Mouse (Mus musculus): ENCODE results near the gene Tmem189. TPM values are rescaled to one million over a fixed set of nuclear protein-coding genes. Genes with fewer than 3 reads are reported as not detected.
"Not testable (repeated sequence)": the region's sequence is repeated elsewhere in the genome, so short reads cannot be mapped to it uniquely, and the experiment has no call there.

Gene Tmem189
- polyA plus RNA-seq, 1 experiment from 2014 or later, result 55.1 TPM

DNA sequence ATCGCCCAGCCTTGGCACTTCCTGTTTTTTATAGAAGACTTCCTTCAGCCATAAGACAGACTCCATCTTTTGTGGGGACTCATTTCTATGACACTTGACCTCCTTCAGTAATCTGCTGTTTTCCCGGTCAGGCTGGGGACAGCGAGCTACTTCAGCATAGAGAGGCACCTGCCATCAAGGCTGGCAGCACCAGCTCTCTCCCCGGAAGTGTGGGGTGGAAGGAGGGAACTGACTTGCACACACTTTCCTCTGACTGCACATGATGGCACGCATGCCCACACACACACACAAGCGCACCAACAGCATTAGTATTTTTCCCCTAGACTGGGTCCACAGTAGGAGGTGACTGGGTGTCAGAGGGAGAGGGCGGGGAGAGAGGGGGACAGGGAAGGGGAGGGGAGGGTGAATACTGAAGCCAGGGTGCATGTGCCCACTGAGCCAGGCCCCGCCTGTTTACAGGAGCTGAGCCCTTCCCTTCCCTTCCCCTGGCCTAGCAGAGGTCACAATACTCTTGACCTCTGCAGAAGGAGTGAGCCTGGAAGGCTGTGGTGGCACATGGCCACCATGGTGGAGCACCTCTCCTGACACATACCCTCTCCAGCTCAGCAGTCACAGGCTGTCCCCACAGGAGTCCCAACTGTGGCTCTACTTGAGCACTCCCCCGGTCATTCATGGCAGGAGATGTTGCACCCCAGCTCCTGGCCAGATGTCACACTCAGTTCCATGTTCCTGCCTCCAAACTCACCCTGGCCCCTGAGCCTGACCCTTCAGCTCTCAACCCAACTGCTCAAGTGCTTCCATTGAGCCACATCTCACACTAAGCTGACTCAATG, 68.2 kb downstream of the Tmem189 start:
- DNase-seq (ENCODE audit: low spot score) (no peak), ATAC-seq (peak; percentile 57)
- no peak for TF ChIP-seq EP300 (IDR thresholded peaks at IDR 0.05)
- Histone ChIP-seq H3K4me2 (replicated peaks; ENCODE audit: low read depth, low read length) (no peak overlapping the region), H3K9me3 (ENCODE audit: low read length) (no peaks in the 10 kb centered on the region), H3K27me3 (replicated peaks; ENCODE audit: insufficient read depth, low read length) (no peaks in the 10 kb centered on the region), H3K9ac (replicated peaks; ENCODE audit: low read depth) (no peak overlapping the region), H3K27ac (ENCODE audit: low read length) (peak overlapping the region; percentile 26), H3K4me1 (ENCODE audit: insufficient read depth, low read depth, low read length) (peaks cover 11% of the 10 kb centered on the region; the same call in 1 of the 2 replicates), H3K36me3 (ENCODE audit: insufficient read depth, low read length) (0 out of 2 replicates have a peak, but pooled peaks cover 5% of the 10 kb centered on the region), H3K4me3 (ENCODE audit: low read depth, low read length) (no peak overlapping the region)
- 59% methylated on average over 9 of the region's 9 CpGs for WGBS

DNA sequence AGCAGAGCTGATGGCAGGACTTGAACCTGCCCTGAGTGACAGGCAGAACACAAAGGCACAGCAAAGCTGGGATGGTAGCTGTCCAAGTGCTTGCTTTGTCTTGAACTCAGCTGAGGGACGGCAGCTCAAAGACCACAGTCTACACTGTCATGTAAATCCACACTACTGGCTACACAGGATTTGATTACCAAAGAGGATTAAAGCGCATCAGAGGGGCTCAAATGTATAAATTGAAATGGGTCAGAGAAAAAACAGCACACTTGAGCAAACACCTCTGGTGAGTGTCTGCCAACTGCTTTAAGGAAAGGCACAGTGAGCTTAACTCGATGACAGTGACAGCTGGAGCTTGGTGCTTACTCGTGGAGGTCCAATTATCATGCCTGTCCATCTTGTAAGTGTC, 72.2 kb downstream of the Tmem189 start:
- Histone ChIP-seq H3K27me3 (replicated peaks; ENCODE audit: insufficient read depth, low read length) (no peaks in the 10 kb centered on the region), H3K36me3 (ENCODE audit: insufficient read depth, low read length) (peaks cover 18% of the 10 kb centered on the region; the same call in 1 of the 2 replicates)
- 68% methylated on average over 4 of the region's 4 CpGs for WGBS

DNA sequence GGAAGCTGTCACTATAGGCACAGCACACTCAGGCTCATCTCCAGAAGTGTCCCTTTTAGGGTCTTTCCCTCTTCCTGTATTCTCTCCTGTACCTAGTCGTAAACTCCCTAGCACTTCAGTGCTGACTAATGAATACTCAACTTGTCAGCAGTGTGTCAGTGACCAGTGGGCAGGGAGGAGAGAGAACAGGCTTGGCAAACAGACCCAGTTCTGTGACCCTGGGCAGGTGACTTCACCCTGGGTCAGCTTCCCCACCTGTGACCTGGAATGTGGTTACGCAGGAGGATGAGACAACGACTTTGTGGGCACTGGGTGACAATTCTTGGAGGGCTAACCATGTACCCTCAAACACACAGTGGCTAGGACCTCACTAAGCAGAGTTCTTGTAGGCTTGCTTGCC, 72.6 kb downstream of the Tmem189 start:
- ATAC-seq (no peak), DNase-seq (ENCODE audit: low spot score) (no peak)
- Histone ChIP-seq H3K36me3 (ENCODE audit: insufficient read depth, low read length) (peaks cover 18% of the 10 kb centered on the region; the same call in 1 of the 2 replicates), H3K27me3 (replicated peaks; ENCODE audit: insufficient read depth, low read length) (no peaks in the 10 kb centered on the region), H3K9me3 (ENCODE audit: low read length) (no peaks in the 10 kb centered on the region), H3K4me1 (ENCODE audit: insufficient read depth, low read depth, low read length) (peaks cover 6% of the 10 kb centered on the region; the same call in 1 of the 2 replicates), H3K4me3 (ENCODE audit: low read depth, low read length) (no peak overlapping the region), H3K9ac (replicated peaks; ENCODE audit: low read depth) (no peak overlapping the region), H3K4me2 (replicated peaks; ENCODE audit: low read depth, low read length) (no peak overlapping the region), H3K27ac (ENCODE audit: low read length) (no peak overlapping the region)
- TF ChIP-seq CTCF (IDR thresholded peaks at IDR 0.05) (no peak), EP300 (IDR thresholded peaks at IDR 0.05) (no peak)
- 75% methylated on average over 3 of the region's 3 CpGs for WGBS

More for the DNA sequence above, 72.2 kb downstream of the Tmem189 start:
- H3K4me1 ChIP-seq (ENCODE audit: insufficient read depth, low read depth, low read length), result peaks cover 11% of the 10 kb centered on the region; the same call in 1 of the 2 replicates
- H3K4me3 ChIP-seq (ENCODE audit: low read depth, low read length), result no peak overlapping the region
- ATAC-seq (no peak), DNase-seq (ENCODE audit: low spot score) (no peak)
- no peak overlapping the region for H3K27ac ChIP-seq (ENCODE audit: low read length)
- no peak overlapping the region for H3K9ac ChIP-seq (replicated peaks; ENCODE audit: low read depth)
- H3K4me2 ChIP-seq (replicated peaks; ENCODE audit: low read depth, low read length), result no peak overlapping the region
- TF ChIP-seq EP300 (IDR thresholded peaks at IDR 0.05) (no peak), CTCF (IDR thresholded peaks at IDR 0.05) (no peak)
- H3K9me3 ChIP-seq (ENCODE audit: low read length), result no peaks in the 10 kb centered on the region

DNA sequence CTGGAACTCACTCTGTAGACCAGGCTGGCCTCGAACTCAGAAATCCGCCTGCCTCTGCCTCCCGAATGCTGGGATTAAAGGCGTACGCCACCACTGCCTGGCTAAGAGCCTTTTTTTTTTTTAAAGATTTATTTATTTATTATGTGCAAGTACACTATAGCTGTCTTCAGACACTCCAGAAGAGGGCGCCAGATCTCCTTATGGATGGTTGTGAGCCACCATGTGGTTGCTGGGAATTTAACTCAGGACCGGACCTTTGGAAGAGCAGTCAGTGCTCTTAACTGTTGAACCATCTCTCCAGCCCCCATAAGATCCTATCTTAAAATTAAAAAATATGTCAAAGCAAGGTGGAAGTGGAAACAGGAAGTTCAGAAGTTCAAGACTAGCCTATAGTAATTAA, 76.3 kb downstream of the Tmem189 start:
- not testable (repeated sequence) for H3K9me3 ChIP-seq (ENCODE audit: low read length)
- H3K36me3 ChIP-seq (ENCODE audit: insufficient read depth, low read length), result peaks cover 18% of the 10 kb centered on the region; the same call in 1 of the 2 replicates

GRCm38 (mm10) chr2:167612122-167612521, 77.5 kb downstream of the Tmem189 start:
- Histone ChIP-seq H3K36me3 (ENCODE audit: insufficient read depth, low read length) (peaks cover 23% of the 10 kb centered on the region), H3K9ac (replicated peaks; ENCODE audit: low read depth) (no peak overlapping the region), H3K27ac (ENCODE audit: low read length) (no peak overlapping the region), H3K9me3 (ENCODE audit: low read length) (no peaks in the 10 kb centered on the region), H3K27me3 (replicated peaks; ENCODE audit: insufficient read depth, low read length) (no peaks in the 10 kb centered on the region), H3K4me3 (ENCODE audit: low read depth, low read length) (no peak overlapping the region), H3K4me1 (ENCODE audit: insufficient read depth, low read depth, low read length) (no peaks in the 10 kb centered on the region), H3K4me2 (replicated peaks; ENCODE audit: low read depth, low read length) (no peak overlapping the region)
- WGBS, result 89% methylated on average over 14 of the region's 14 CpGs
- TF ChIP-seq EP300 (IDR thresholded peaks at IDR 0.05) (no peak), CTCF (IDR thresholded peaks at IDR 0.05) (no peak)
- ATAC-seq (no peak), DNase-seq (ENCODE audit: low spot score) (no peak)

More for the DNA sequence above, 76.3 kb downstream of the Tmem189 start:
- WGBS, result 95% methylated on average over 5 of the region's 7 CpGs
- not testable (repeated sequence) for H3K27ac ChIP-seq (ENCODE audit: low read length); H3K4me3 ChIP-seq (ENCODE audit: low read depth, low read length); H3K4me1 ChIP-seq (ENCODE audit: insufficient read depth, low read depth, low read length); H3K4me2 ChIP-seq (replicated peaks; ENCODE audit: low read depth, low read length); DNase-seq (ENCODE audit: low spot score); H3K27me3 ChIP-seq (replicated peaks; ENCODE audit: insufficient read depth, low read length); ATAC-seq; H3K9ac ChIP-seq (replicated peaks; ENCODE audit: low read depth)
- peak; percentile 47 for TF ChIP-seq CTCF (IDR thresholded peaks at IDR 0.05)

- Histone ChIP-seq H3K4me2 (replicated peaks; ENCODE audit: low read depth, low read length) (no peak overlapping the region), H3K9me3 (ENCODE audit: low read length) (no peaks in the 10 kb centered on the region), H3K4me1 (ENCODE audit: insufficient read depth, low read depth, low read length) (no peaks in the 10 kb centered on the region), H3K4me3 (ENCODE audit: low read depth, low read length) (no peak overlapping the region), H3K27ac (ENCODE audit: low read length) (no peak overlapping the region), H3K9ac (replicated peaks; ENCODE audit: low read depth) (no peak overlapping the region), H3K36me3 (ENCODE audit: insufficient read depth, low read length) (peaks cover 19% of the 10 kb centered on the region), H3K27me3 (replicated peaks; ENCODE audit: insufficient read depth, low read length) (no peaks in the 10 kb centered on the region)
- peak; percentile 60 for TF ChIP-seq CTCF (IDR thresholded peaks at IDR 0.05)
- no peak for TF ChIP-seq EP300 (IDR thresholded peaks at IDR 0.05)
- WGBS, result 62% methylated on average over 10 of the region's 10 CpGs
- DNase-seq (ENCODE audit: low spot score), result no peak
- peak; percentile 69 for ATAC-seq
These were observed 78.3 kb downstream of the Tmem189 start for GRCm38 (mm10) chr2:167611287-167611686.
